Mouse (Mus musculus) brain, embryonic 14.5 days (tissue): ENCODE measurements around the gene Cspg4.
A peak's percentile ranks its signal among the peaks of the same experiment; 100 is the strongest.

ENCODE experiments used
- CTCF ChIP-seq: fragments of 200-500 bp; IDR thresholded peaks from 2 replicates; pipeline ENCODE4 v1.5.1; 2012; ENCODE audit warnings: inconsistent platforms, mild to moderate bottlenecking, moderate library complexity, borderline replicate concordance; ENCODE audit not compliant: insufficient read depth, insufficient read length; ENCODE audit errors: extremely low read depth
- POLR2A ChIP-seq: fragments of 200-500 bp; IDR thresholded peaks from 2 replicates; pipeline ENCODE4 v1.6.1; 2012; ENCODE audit warnings: mild to moderate bottlenecking, inconsistent platforms, borderline replicate concordance; ENCODE audit not compliant: poor library complexity, insufficient read depth, insufficient read length, severe bottlenecking; ENCODE audit errors: extremely low read depth

DNA sequence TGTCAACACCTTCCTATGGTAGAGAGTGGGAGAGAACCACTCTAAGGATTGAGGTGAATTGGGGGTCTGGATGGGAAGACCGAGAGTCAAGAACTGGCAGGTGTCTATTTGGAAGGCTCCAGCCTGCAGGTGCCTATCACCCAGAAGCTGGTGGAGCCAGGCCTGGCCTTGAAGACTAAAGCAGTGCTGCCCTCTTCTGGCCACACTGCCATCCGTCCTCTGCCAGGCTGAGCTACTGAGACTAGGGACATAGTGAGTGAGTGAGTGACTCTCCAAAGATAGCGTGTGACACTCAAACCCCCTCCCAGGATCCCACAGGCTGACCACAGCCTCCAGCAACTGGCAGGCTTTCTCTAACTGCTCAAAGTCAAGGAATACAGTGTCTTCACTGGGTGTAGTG lies 17.3 kb upstream of the Cspg4 start:
- TF ChIP-seq CTCF (peak; percentile 90), POLR2A (no peak)
